Mouse (Mus musculus) forebrain, embryonic 11.5 days (tissue): ENCODE measurements at regions not wholly inside any gene's neighbourhood (a gene's known extent, or its start where the extent isn't known, plus 50 kb on each side); places are given as distances from the start of the nearest gene placed in this dataset.

ENCODE experiments used
- ATAC-seq: fragments of 200-750 bp; cut with Nextera tagmentation; replicated peaks from 2 replicates; pipeline ENCODE4 v1.8.0; 2017; ENCODE audit warnings: moderate TSS enrichment; ENCODE audit not compliant: low FRiP score
- DNase-seq: peaks from one replicate; pipeline ENCODE4 v3.0.0-alpha.2; 2017; ENCODE audit warnings: low spot score
- H3K27ac ChIP-seq: fragments of 300-500 bp; sonication (generic); 2 replicates; pipeline ENCODE4 v1.5.1; 2014; ENCODE audit warnings: low read depth, low read length
- H3K27me3 ChIP-seq: fragments of 300-500 bp; sonication (generic); 2 replicates; pipeline ENCODE4 v1.6.1; 2014; ENCODE audit warnings: mild to moderate bottlenecking, low read length, mixed read lengths; ENCODE audit not compliant: control insufficient read depth, insufficient read depth
- H3K36me3 ChIP-seq: fragments of 300-500 bp; sonication (generic); 2 replicates; pipeline ENCODE4 v1.6.1; 2014; ENCODE audit warnings: mild to moderate bottlenecking, low read length, moderate library complexity, mixed read lengths; ENCODE audit not compliant: control insufficient read depth, insufficient read depth
- H3K4me1 ChIP-seq: fragments of 300-500 bp; sonication (generic); replicated peaks from 2 replicates; pipeline ENCODE4 v1.6.1; 2014; ENCODE audit warnings: low read length, mixed read lengths; ENCODE audit not compliant: control insufficient read depth, insufficient read depth
- H3K4me2 ChIP-seq: fragments of 300-500 bp; sonication (generic); 2 replicates; pipeline ENCODE4 v1.6.1; 2014; ENCODE audit warnings: low read depth, mild to moderate bottlenecking, low read length, moderate library complexity, mixed read lengths; ENCODE audit not compliant: severe bottlenecking
- H3K4me3 ChIP-seq: fragments of 300-500 bp; sonication (generic); 2 replicates; pipeline ENCODE4 v1.5.1; 2014; ENCODE audit warnings: low read depth, low read length
- H3K9ac ChIP-seq: fragments of 300-500 bp; sonication (generic); 2 replicates; pipeline ENCODE4 v1.6.1; 2014; ENCODE audit warnings: low read length
- H3K9me3 ChIP-seq: fragments of 300-500 bp; sonication (generic); 2 replicates; pipeline ENCODE4 v1.6.1; 2016; ENCODE audit warnings: low read length, mixed read lengths; ENCODE audit not compliant: control insufficient read depth
- WGBS: fragments of 180-500 bp; shearing (Covaris S2); extraction: QIAGEN DNeasy Blood & Tissue Kit; methylation state at CpG from one replicate; pipeline ENCODE4 v1.1.7; 2014; 5-methylcytosine and 5-hydroxymethylcytosine counted together

- Histone ChIP-seq H3K27me3 (no peaks in the 10 kb centered on the region), H3K4me3 (no peak overlapping the region), H3K4me2 (no peak overlapping the region), H3K4me1 (no peaks in the 10 kb centered on the region), H3K9ac (no peak overlapping the region), H3K36me3 (no peaks in the 10 kb centered on the region), H3K27ac (no peak overlapping the region), H3K9me3 (no peaks in the 10 kb centered on the region)
- 84% methylated on average over 2 of the region's 2 CpGs for WGBS
- DNase-seq: no peak
- no peak for ATAC-seq
Measured at GRCm38 (mm10) chr3:61442000-61442739, 76.4 kb upstream of the B430305J03Rik start.

DNA sequence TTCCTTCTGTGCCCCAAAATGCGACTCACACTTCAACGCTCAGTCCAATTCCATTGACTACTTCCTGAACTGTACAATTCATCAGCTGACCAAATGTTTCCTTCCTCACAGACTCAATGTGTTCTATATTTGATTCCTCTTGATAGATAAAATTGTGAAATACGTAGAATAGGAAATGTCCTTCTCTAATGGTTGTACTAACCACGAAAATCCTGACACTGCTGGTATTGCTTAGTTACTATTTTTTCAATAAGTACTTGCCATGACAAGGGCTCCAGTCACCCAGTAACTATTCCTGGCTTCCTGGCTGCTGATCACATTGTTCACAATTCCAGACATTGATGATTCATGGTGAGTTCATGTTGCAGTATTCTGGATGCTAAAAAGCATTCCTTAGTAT, 75.7 kb upstream of the B430305J03Rik start:
- Histone ChIP-seq H3K36me3 (no peaks in the 10 kb centered on the region), H3K4me1 (no peaks in the 10 kb centered on the region), H3K9ac (no peak overlapping the region), H3K4me2 (no peak overlapping the region), H3K4me3 (no peak overlapping the region), H3K9me3 (no peaks in the 10 kb centered on the region), H3K27ac (no peak overlapping the region), H3K27me3 (no peaks in the 10 kb centered on the region)
- no peak for DNase-seq
- no peak for ATAC-seq
- 91% methylated on average over 4 of the region's 4 CpGs for WGBS

- no peaks in the 10 kb centered on the region for H3K36me3 ChIP-seq
- no peak overlapping the region for H3K4me3 ChIP-seq
- no peak for DNase-seq
- H3K9me3 ChIP-seq: no peaks in the 10 kb centered on the region
- no peak overlapping the region for H3K27ac ChIP-seq
- no peak overlapping the region for H3K4me2 ChIP-seq
- WGBS: 91% methylated on average over 1 of the region's 1 CpGs
- H3K9ac ChIP-seq: no peak overlapping the region
- no peaks in the 10 kb centered on the region for H3K27me3 ChIP-seq
- H3K4me1 ChIP-seq: no peaks in the 10 kb centered on the region
- ATAC-seq: no peak
Measured at GRCm38 (mm10) chr3:61428713-61429112, 63.0 kb upstream of the B430305J03Rik start.

DNA sequence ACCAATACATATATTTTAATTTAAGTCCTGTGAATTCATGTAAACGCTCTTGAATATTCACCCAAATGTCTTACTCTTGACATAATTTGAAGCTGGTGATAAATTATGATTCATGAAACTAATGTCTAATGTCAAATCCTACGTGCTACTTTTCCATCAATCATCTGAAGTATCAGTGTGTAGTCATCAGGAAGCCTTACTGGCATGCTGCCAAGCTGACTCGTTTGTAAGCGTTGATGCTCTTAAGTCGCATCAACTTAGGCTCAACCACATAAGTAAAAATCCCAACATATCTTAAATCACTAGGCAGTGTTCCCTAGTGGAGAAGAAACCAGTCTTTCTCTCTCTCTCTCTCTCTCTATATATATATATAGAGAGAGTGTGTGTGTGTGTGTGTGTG, 58.2 kb upstream of the B430305J03Rik start:
- ATAC-seq: no peak
- H3K4me2 ChIP-seq: no peak overlapping the region

GRCm38 (mm10) chr3:61419706-61420105, 54.0 kb upstream of the B430305J03Rik start:
- Histone ChIP-seq H3K4me3 (no peak overlapping the region), H3K9ac (no peak overlapping the region), H3K4me2 (no peak overlapping the region), H3K4me1 (no peaks in the 10 kb centered on the region), H3K27me3 (no peaks in the 10 kb centered on the region), H3K9me3 (no peaks in the 10 kb centered on the region), H3K36me3 (no peaks in the 10 kb centered on the region), H3K27ac (no peak overlapping the region)
- ATAC-seq (no peak), DNase-seq (no peak)
- WGBS: 77% methylated on average over 3 of the region's 3 CpGs

More for the DNA sequence above, 58.2 kb upstream of the B430305J03Rik start:
- Histone ChIP-seq H3K27ac (no peak overlapping the region), H3K9ac (no peak overlapping the region), H3K27me3 (no peaks in the 10 kb centered on the region), H3K36me3 (no peaks in the 10 kb centered on the region), H3K4me1 (no peaks in the 10 kb centered on the region), H3K9me3 (no peaks in the 10 kb centered on the region), H3K4me3 (no peak overlapping the region)
- no peak for DNase-seq
- WGBS: 84% methylated on average over 5 of the region's 5 CpGs

DNA sequence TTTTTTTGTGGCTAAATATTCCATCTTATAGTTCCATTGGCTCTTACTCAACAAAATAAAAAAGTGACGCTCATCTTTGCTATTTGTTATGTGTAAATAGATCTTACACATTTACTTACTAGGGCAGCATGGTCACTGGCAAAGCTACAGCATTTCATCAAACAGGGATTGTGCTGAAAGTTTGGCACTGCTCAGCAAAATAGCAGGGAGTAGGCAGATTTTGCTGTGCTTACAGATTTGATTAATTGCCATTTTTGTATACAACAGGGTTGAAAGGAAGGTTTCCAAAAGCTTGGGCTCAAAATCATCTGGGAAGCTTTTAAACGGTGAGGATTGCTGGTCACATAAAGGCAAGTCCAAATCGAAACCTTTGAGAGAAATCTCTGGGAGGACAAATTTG, 52.3 kb upstream of the B430305J03Rik start:
- no peaks in the 10 kb centered on the region for H3K9me3 ChIP-seq
- H3K4me3 ChIP-seq: no peak overlapping the region
- no peak for ATAC-seq
- no peaks in the 10 kb centered on the region for H3K4me1 ChIP-seq
- no peaks in the 10 kb centered on the region for H3K27me3 ChIP-seq
- no peaks in the 10 kb centered on the region for H3K36me3 ChIP-seq
- H3K27ac ChIP-seq: no peak overlapping the region
- no peak overlapping the region for H3K9ac ChIP-seq
- H3K4me2 ChIP-seq: no peak overlapping the region
- WGBS: 94% methylated on average over 3 of the region's 3 CpGs
- DNase-seq: no peak
